Mouse (Mus musculus): ENCODE measurements around the gene Fam208b.
A peak's percentile ranks its signal among the peaks of the same experiment; 100 is the strongest.

DNA sequence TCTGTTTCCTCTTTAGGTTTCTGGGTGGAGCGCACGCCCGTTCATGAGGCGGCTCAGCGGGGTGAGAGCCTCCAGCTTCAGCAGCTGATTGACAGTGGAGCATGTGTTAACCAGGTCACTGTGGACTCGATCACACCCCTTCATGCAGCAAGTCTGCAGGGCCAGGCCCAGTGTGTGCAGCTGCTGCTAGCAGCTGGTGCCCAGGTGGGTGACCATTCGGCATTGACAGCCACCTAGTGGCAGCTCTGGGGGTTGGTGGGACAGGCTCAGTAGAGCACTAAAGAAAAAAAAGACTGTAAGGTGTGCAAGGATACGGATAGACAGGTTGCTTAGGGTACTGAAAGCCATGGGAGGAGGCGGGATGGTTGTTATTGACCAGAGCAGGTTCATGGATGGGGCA is 31.1 kb upstream of the Fam208b start:
- TF ChIP-seq POLR2A (IDR thresholded peaks at IDR 0.05; ENCODE audit: borderline replicate concordance, extremely low read depth, low read depth, low read length): no peak
- peak; percentile 57 for TF ChIP-seq CTCF (IDR thresholded peaks at IDR 0.05; ENCODE audit: insufficient read depth, low read length)
